In the genomic region with DNA sequence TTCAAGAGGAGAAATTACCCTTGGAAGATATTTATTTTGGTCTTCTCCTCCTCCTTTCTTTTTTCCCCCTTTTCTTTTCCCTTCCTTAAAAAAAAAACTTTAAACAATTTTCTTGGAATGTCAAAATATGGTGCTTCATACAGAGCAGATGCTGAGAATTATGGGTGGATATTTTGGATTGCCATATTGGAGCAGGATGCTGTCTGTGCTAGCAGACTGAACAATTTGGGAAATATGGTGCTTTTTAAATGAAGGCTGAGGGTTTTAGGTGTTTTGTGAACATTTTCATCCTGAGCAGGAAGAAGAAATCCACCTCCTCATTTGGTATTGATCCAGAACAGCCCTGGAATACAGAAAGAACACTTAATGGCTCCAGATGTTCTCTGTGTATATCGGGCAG, we compare ENCODE assay signal across 28 mouse cellular contexts. TPM values are rescaled to one million over a fixed set of nuclear protein-coding genes. Genes with fewer than 3 reads are reported as not detected.
DNase-seq lines count a peak whose midpoint lies in the region; ATAC-seq and TF ChIP-seq lines count a peak whose summit lies in the region.
"Had no signal": no experiment of that assay in that cellular context is flagged by ENCODE, and none has a peak within 500 bp of the region (broad histone marks: within the 10 kb centered on the region; RNA-seq: fewer than 3 reads in every experiment).

No protein-coding gene starts in this region.

- peak overlapping the region; percentile 22; the same call in 1 of the 2 replicates for H3K27ac ChIP-seq in forebrain, embryonic 15.5 days (replicated peaks)
- no peak overlapping the region for H3K27ac ChIP-seq in forebrain, embryonic 10.5 days
- H3K27ac ChIP-seq in forebrain, postnatal 0 days (ENCODE audit: low read depth, low read length): 0 out of 2 replicates have a peak overlapping the region, but pooled peaks have one; percentile 40
- H3K27ac ChIP-seq in forebrain, embryonic 13.5 days: no peak overlapping the region
- 0 out of 2 replicates have a peak overlapping the region, but pooled peaks have one; percentile 36 for H3K27ac ChIP-seq in layer of hippocampus, adult 2 months
- H3K27ac ChIP-seq: embryonic facial prominence, embryonic 13.5 days; embryonic facial prominence, embryonic 15.5 days; forebrain, embryonic 12.5 days had no signal

- H3K27me3 ChIP-seq in forebrain, embryonic 15.5 days: no peaks in the 10 kb centered on the region
- H3K27me3 ChIP-seq in forebrain, embryonic 10.5 days (ENCODE audit: poor library complexity, severe bottlenecking): no peaks in the 10 kb centered on the region
- no peaks in the 10 kb centered on the region for H3K27me3 ChIP-seq in forebrain, postnatal 0 days (ENCODE audit: insufficient read depth, low read length)
- H3K27me3 ChIP-seq in forebrain, embryonic 13.5 days: no peaks in the 10 kb centered on the region
- H3K27me3 ChIP-seq: embryonic facial prominence, embryonic 13.5 days; embryonic facial prominence, embryonic 15.5 days had no signal

- H3K4me3 ChIP-seq in forebrain, embryonic 15.5 days: no peak overlapping the region
- no peak overlapping the region for H3K4me3 ChIP-seq in forebrain, embryonic 10.5 days
- H3K4me3 ChIP-seq in forebrain, postnatal 0 days (ENCODE audit: low read depth, low read length): no peak overlapping the region
- H3K4me3 ChIP-seq in forebrain, embryonic 13.5 days: no peak overlapping the region
- H3K4me3 ChIP-seq in layer of hippocampus, adult 2 months: no peak overlapping the region
- H3K4me3 ChIP-seq: embryonic facial prominence, embryonic 13.5 days; embryonic facial prominence, embryonic 15.5 days; erythroblast, embryonic 14.5 days; forebrain, embryonic 12.5 days had no signal

- DNase-seq in forebrain, embryonic 10.5 days (ENCODE audit: extremely low spot score, low spot score): no peak
- DNase-seq in forebrain, postnatal 0 days: no peak
- no peak for DNase-seq in layer of hippocampus, adult 2 months (ENCODE audit: low spot score in 2 of 2)
- DNase-seq in layer of hippocampus, postnatal 14 days (ENCODE audit: low spot score in 2 of 2): no peak
- peak; percentile 64 for DNase-seq in brain, adult 2 months (ENCODE audit: low read depth, low spot score)
- DNase-seq: adrenal gland, adult 8-10 months; adrenal gland, postnatal 14 days; adrenal gland, postnatal 36 days; B cell, adult 2 months; cerebellum, adult 11 months; cerebellum, adult 18-20 months; cerebellum, adult 8-10 months; cerebellum, adult 9-11 months; cerebellum, postnatal 14 days; cerebellum, postnatal 36 days; embryo, embryonic 11 days had no signal

- no peak for ATAC-seq in forebrain, embryonic 15.5 days (replicated peaks)
- peak; percentile 58; the same call in 1 of the 2 replicates for ATAC-seq in forebrain, postnatal 0 days
- ATAC-seq in forebrain, embryonic 13.5 days: no peak
- ATAC-seq: activated CD4-positive, CD25-positive, alpha-beta regulatory T cell, adult 4 months; CD4-positive, CD25-positive, alpha-beta regulatory T cell, adult 4 months; Patski had no signal

- WGBS in forebrain, embryonic 15.5 days: 90% methylated on average over 1 of the region's 1 CpGs
- 90% methylated on average over 1 of the region's 1 CpGs for WGBS in forebrain, embryonic 10.5 days
- 73% methylated on average over 1 of the region's 1 CpGs for WGBS in forebrain, postnatal 0 days
- 100% methylated on average over 1 of the region's 1 CpGs for WGBS in forebrain, embryonic 13.5 days

- TF ChIP-seq CTCF in forebrain, postnatal 0 days (IDR thresholded peaks at IDR 0.05; ENCODE audit: low read depth): no peak
- no peak for TF ChIP-seq CTCF in layer of hippocampus, adult 2 months (conservative IDR thresholded peaks at IDR 0.05)

- H3K9me3 ChIP-seq in forebrain, embryonic 15.5 days: no peaks in the 10 kb centered on the region
- H3K9me3 ChIP-seq in forebrain, embryonic 10.5 days: no peaks in the 10 kb centered on the region
- H3K9me3 ChIP-seq in forebrain, postnatal 0 days (ENCODE audit: low read length): no peaks in the 10 kb centered on the region
- no peaks in the 10 kb centered on the region for H3K9me3 ChIP-seq in forebrain, embryonic 13.5 days (replicated peaks)
- H3K9me3 ChIP-seq: embryonic facial prominence, embryonic 13.5 days; embryonic facial prominence, embryonic 15.5 days; forebrain, embryonic 12.5 days; G1E had no signal

- H3K9ac ChIP-seq in forebrain, embryonic 15.5 days (replicated peaks): no peak overlapping the region
- no peak overlapping the region for H3K9ac ChIP-seq in forebrain, postnatal 0 days
- no peak overlapping the region for H3K9ac ChIP-seq in forebrain, embryonic 13.5 days
- H3K9ac ChIP-seq: embryonic facial prominence, embryonic 13.5 days; embryonic facial prominence, embryonic 15.5 days; forebrain, embryonic 12.5 days had no signal

- no peaks in the 10 kb centered on the region for H3K36me3 ChIP-seq in forebrain, embryonic 15.5 days
- no peaks in the 10 kb centered on the region for H3K36me3 ChIP-seq in forebrain, embryonic 10.5 days (replicated peaks)
- H3K36me3 ChIP-seq in forebrain, postnatal 0 days (ENCODE audit: insufficient read depth): no peaks in the 10 kb centered on the region
- no peaks in the 10 kb centered on the region for H3K36me3 ChIP-seq in forebrain, embryonic 13.5 days (ENCODE audit: poor library complexity, severe bottlenecking)
- H3K36me3 ChIP-seq: embryonic facial prominence, embryonic 13.5 days; embryonic facial prominence, embryonic 15.5 days; forebrain, embryonic 12.5 days; G1E had no signal

- H3K4me1 ChIP-seq in forebrain, embryonic 15.5 days: peaks cover 8% of the 10 kb centered on the region
- H3K4me1 ChIP-seq in forebrain, embryonic 10.5 days: peaks cover 2% of the 10 kb centered on the region
- H3K4me1 ChIP-seq in forebrain, postnatal 0 days (ENCODE audit: insufficient read depth): peaks cover 12% of the 10 kb centered on the region; the same call in 1 of the 2 replicates
- peaks cover 3% of the 10 kb centered on the region for H3K4me1 ChIP-seq in forebrain, embryonic 13.5 days
- H3K4me1 ChIP-seq: embryonic facial prominence, embryonic 13.5 days; embryonic facial prominence, embryonic 15.5 days had no signal

- H3K4me2 ChIP-seq in forebrain, embryonic 15.5 days (replicated peaks): no peak overlapping the region
- H3K4me2 ChIP-seq in forebrain, postnatal 0 days (ENCODE audit: low read depth): no peak overlapping the region
- no peak overlapping the region for H3K4me2 ChIP-seq in forebrain, embryonic 13.5 days
- H3K4me2 ChIP-seq: embryonic facial prominence, embryonic 13.5 days; embryonic facial prominence, embryonic 15.5 days; forebrain, embryonic 12.5 days had no signal

RNA-seq across cellular contexts. Expression of gene Tnr, which starts 41.6 kb away (rescaled TPM):
- 5.5 and 6.7 TPM in 2 replicates for polyA plus RNA-seq in forebrain, embryonic 15.5 days (2015; fragmentation: Nextera tagmentation; extraction: Ambion mirVana)
- polyA plus RNA-seq in forebrain, embryonic 10.5 days (2016; fragmentation: Nextera tagmentation; extraction: Ambion mirVana): 0.05 and 0.16 TPM in 2 replicates
- total RNA-seq in forebrain, postnatal 0 days (2014; rRNA removed): 45.7 and 51.9 TPM in 2 replicates
- 4.1 and 6.2 TPM in 2 replicates for polyA plus RNA-seq in forebrain, postnatal 0 days (2015; fragmentation: Nextera tagmentation; extraction: Ambion mirVana)
- 1.6 and 2.0 TPM in 2 replicates for polyA plus RNA-seq in forebrain, embryonic 13.5 days (2015; fragmentation: Nextera tagmentation; extraction: Ambion mirVana)
- total RNA-seq in layer of hippocampus, adult 2 months (2021): 100 to 1,000 TPM; 157 to 159 TPM
- total RNA-seq in layer of hippocampus, postnatal 14 days (2021): 100 to 1,000 TPM; 168 to 172 TPM
- total RNA-seq: CH12.LX; common myeloid progenitor, adult 5-6 weeks had no signal
- polyA plus RNA-seq: CD4-positive, CD25-positive, alpha-beta regulatory T cell, adult 4 months; erythroblast, embryonic 14.5 days; G1E had no signal

Comparison
In these comparisons a context has a peak if more than half of its experiments do, and no peak if none do; other contexts are left out.
1. H3K27ac ChIP-seq: peak in forebrain, embryonic 15.5 days (single experiment), forebrain, postnatal 0 days (single experiment) and layer of hippocampus, adult 2 months (single experiment); none in forebrain, embryonic 10.5 days (single experiment) and forebrain, embryonic 13.5 days (single experiment).